Mouse (Mus musculus) CH12.LX (cell line): Measurements from ENCODE around the gene Jmjd1c. TPM values are rescaled to one million over a fixed set of nuclear protein-coding genes. Genes with fewer than 3 reads are reported as not detected.

Experiments
- DNase-seq: peaks from one replicate; pipeline ENCODE4 v3.0.0-alpha.2; 2013; ENCODE audit errors: extremely low read depth
- H3K27ac ChIP-seq: 2 replicates; pipeline ENCODE4 v1.5.1; 2012; ENCODE audit warnings: low read depth, mild to moderate bottlenecking, control low read depth, moderate library complexity; ENCODE audit not compliant: insufficient read depth
- H3K27me3 ChIP-seq: replicated peaks from 2 replicates; pipeline ENCODE3; 2012; ENCODE audit warnings: inconsistent platforms
- H3K36me3 ChIP-seq, 2 experiments: replicated peaks in 1 of 2; 2 replicates each; pipeline versions ENCODE3 to v1.6.1; 2012; ENCODE audit warnings: inconsistent platforms in 1 of 2, low read length in 1 of 2, mild to moderate bottlenecking in 1 of 2, mixed read lengths in 1 of 2, moderate library complexity in 1 of 2; ENCODE audit not compliant: control insufficient read depth in 1 of 2, insufficient read depth in 1 of 2
- H3K4me1 ChIP-seq, 2 experiments: 2 replicates each; pipeline ENCODE4 v1.6.1; 2012; ENCODE audit warnings: inconsistent platforms in 1 of 2, moderate library complexity in 1 of 2; ENCODE audit not compliant: insufficient read depth in 2 of 2, control insufficient read depth in 1 of 2
- H3K4me2 ChIP-seq: 2 replicates; pipeline ENCODE4 v1.6.1; 2012; ENCODE audit warnings: low read depth, mild to moderate bottlenecking, control low read depth; ENCODE audit not compliant: poor library complexity, insufficient read depth, severe bottlenecking
- H3K4me3 ChIP-seq, 3 experiments: fragments of 150-350 bp in 1 of 3; sonication (generic) in 1 of 3; replicated peaks in 1 of 3; 2 replicates each; pipeline versions ENCODE3 to v1.5.1; 2011 to 2012; ENCODE audit warnings: low read depth in 2 of 3, low read length in 2 of 3, mild to moderate bottlenecking in 2 of 3, moderate library complexity in 2 of 3, control low read depth in 1 of 3, improper control_type of control experiment in 1 of 3, inconsistent platforms in 1 of 3, mixed read lengths in 1 of 3; ENCODE audit not compliant: poor library complexity in 1 of 3
- H3K79me2 ChIP-seq: replicated peaks from 2 replicates; pipeline ENCODE4 v1.6.1; 2012; ENCODE audit warnings: mild to moderate bottlenecking, moderate library complexity; ENCODE audit not compliant: control insufficient read depth, poor library complexity, insufficient read depth, severe bottlenecking; ENCODE audit errors: extremely low read depth
- H3K9ac ChIP-seq: 2 replicates; pipeline ENCODE4 v1.6.1; 2012; ENCODE audit warnings: low read depth, mild to moderate bottlenecking, control low read depth, moderate library complexity; ENCODE audit not compliant: insufficient read depth
- H3K9me3 ChIP-seq: replicated peaks from 2 replicates; pipeline ENCODE3; 2012; ENCODE audit warnings: low read length, inconsistent platforms, mixed read lengths
- ELF1 ChIP-seq: IDR thresholded peaks from 2 replicates; pipeline ENCODE4 v1.6.1; 2014; ENCODE audit warnings: low read depth, mild to moderate bottlenecking, inconsistent platforms, low read length, improper control_type of control experiment
- GABPA ChIP-seq: IDR thresholded peaks from 2 replicates; pipeline ENCODE4 v1.6.1; 2012; ENCODE audit warnings: low read depth, low read length, improper control_type of control experiment, inconsistent platforms; ENCODE audit not compliant: insufficient replicate concordance
- MAFK ChIP-seq: IDR thresholded peaks from 2 replicates; pipeline ENCODE4 v1.6.1; 2011; ENCODE audit warnings: low read length, improper control_type of control experiment; ENCODE audit not compliant: insufficient replicate concordance
- MAX ChIP-seq: IDR thresholded peaks from 2 replicates; pipeline ENCODE4 v1.6.1; 2011; ENCODE audit warnings: low read length, improper control_type of control experiment
- MEF2A ChIP-seq: IDR thresholded peaks from 2 replicates; pipeline ENCODE4 v1.6.1; 2014; ENCODE audit warnings: low read depth, mild to moderate bottlenecking, inconsistent platforms, low read length, improper control_type of control experiment, borderline replicate concordance
- MYC ChIP-seq: IDR thresholded peaks from 2 replicates; pipeline ENCODE4 v1.6.1; 2011; ENCODE audit warnings: low read depth, mild to moderate bottlenecking, improper control_type of control experiment, low read length
- POLR2A ChIP-seq: IDR thresholded peaks from 2 replicates; pipeline ENCODE4 v1.6.1; 2011; ENCODE audit warnings: low read depth, mild to moderate bottlenecking, improper control_type of control experiment, low read length
- RAD21 ChIP-seq: IDR thresholded peaks from 2 replicates; pipeline ENCODE4 v1.6.1; 2011; ENCODE audit warnings: low read depth, mild to moderate bottlenecking, low read length, improper control_type of control experiment, moderate library complexity
- ZC3H11A ChIP-seq: IDR thresholded peaks from 2 replicates; pipeline ENCODE4 v1.6.1; 2012; ENCODE audit warnings: low read depth, mild to moderate bottlenecking, inconsistent platforms, low read length, improper control_type of control experiment
- ZKSCAN1 ChIP-seq: IDR thresholded peaks from 2 replicates; pipeline ENCODE4 v1.6.1; 2012; ENCODE audit warnings: low read depth, inconsistent platforms, low read length, improper control_type of control experiment, borderline replicate concordance
- dilution Hi-C: fragments of 300-500 bp; cut with MboI; formaldehyde crosslinking; loops from 2 replicates; pipeline ENCODE4 v1.14.3; 2020; ENCODE audit warnings: low sequenced_read_pairs; ENCODE audit not compliant: extremely low pct_unique_long_range_greater_than_20kb, extremely low pct_ligation_motif_present
- in situ Hi-C: fragments of 300-500 bp; cut with MboI; formaldehyde crosslinking; loops from 3 replicates; pipeline ENCODE4 v1.14.3; 2019; ENCODE audit warnings: low sequenced_read_pairs, low pct_ligation_motif_present, low pct_unique_long_range_greater_than_20kb, mixed read lengths
- polyA plus RNA-seq: library from polyadenylated mRNA; unstranded; fragments of >175 nt; gene quantifications from 2 replicates; pipeline ENCODE4 v1.2.1, GENCODE M21; 2012; ENCODE audit warnings: low read depth; ENCODE audit not compliant: insufficient read length
- total RNA-seq, 2 experiments: library from RNA; depleted of rRNA; stranded (reverse); fragments of 300-350 nt in 1 of 2; fragments of >200 nt in 1 of 2; gene quantifications; 2 replicates each; pipeline ENCODE4 v1.2.3; 2012 to 2014

The Jmjd1c gene
- total and polyA plus RNA-seq, 3 experiments, result 41.2 to 50.1 (median 41.6) TPM

DNA sequence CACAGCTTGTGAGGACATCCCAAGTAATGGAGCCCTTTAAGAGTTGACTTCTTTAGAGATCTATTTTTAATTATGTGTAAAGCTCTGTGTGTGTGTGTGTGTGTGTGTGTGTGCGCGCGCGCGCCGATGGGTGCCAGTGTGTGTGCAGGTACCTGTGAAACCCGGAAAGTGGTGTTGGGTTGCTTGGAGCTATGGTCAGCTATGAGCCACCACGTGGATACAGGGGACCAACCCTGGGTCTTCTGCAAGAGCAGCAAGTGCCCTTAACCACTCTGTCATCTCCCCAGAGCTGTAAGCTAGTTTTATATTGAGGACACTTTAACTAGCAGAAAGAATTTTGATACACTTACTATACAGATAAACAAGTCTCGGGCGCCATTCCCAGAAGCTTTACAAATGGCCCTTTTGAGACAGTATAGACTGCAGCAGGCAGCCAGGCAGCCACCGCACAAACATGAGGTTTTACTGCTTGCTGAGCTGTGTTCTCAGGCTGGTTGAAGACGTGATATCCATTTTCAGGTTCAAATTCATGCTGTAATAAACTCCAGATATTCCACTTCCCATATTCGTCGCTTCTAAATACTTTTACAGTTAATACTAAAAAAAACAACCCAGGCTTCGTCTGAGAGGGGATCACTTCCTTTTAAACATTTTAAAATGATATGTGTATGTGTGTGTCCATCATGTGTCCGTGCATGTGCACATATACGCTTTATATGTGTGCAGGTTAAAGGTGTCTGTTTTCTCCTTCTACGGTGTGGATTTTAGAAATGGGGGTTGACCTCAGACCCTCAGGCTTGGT, 14.5 kb upstream of the Jmjd1c start:
- TF ChIP-seq RAD21 (no peak), ZC3H11A (no peak)
- in situ Hi-C loops, result loop anchor here (25.0 kb wide), 1 partner anchor 169 kb away; no protein-coding TSS in a partner anchor

DNA sequence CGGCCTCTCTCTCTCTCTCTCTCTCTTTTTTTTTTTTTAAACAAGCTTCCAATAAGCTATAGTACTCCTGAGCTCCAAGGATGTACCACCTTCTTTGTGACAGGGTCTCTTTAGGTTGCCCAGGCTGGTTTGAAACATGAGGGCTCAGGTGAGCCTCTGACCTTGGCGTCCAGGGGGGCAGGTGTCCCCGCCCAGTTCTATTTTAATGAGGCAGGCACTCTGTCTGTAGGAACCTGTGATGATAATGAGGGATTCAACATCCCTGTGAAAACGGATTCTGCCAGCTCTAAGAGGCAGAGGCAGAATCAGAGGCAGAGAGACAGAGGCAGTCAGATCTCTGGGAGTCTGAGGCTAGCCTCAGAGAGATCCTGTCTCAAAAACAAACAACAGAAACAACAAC, 13.4 kb upstream of the Jmjd1c start:
- Histone ChIP-seq H3K36me3 (peaks cover 6 to 27% of the 10 kb centered on the region in 2 experiments), H3K4me2 (no peak overlapping the region), H3K27ac (no peak overlapping the region), H3K4me1 (peaks cover 16 to 46% of the 10 kb centered on the region in 2 experiments; a peak in 3 of 4 replicates), H3K9me3 (no peaks in the 10 kb centered on the region), H3K9ac (no peak overlapping the region), H3K79me2 (peaks cover 56% of the 10 kb centered on the region), H3K27me3 (no peaks in the 10 kb centered on the region), H3K4me3 (no peak overlapping the region)
- dilution Hi-C loops (no loop called here), in situ Hi-C loops (loop anchor here (25.0 kb wide), 1 partner anchor 170 kb away; no protein-coding TSS in a partner anchor)
- TF ChIP-seq MEF2A, result no peak
- no peak for TF ChIP-seq ZKSCAN1
- TF ChIP-seq MAX, result no peak
- no peak for TF ChIP-seq ELF1
- TF ChIP-seq MYC, result no peak
- no peak for TF ChIP-seq MAFK
- TF ChIP-seq POLR2A, result no peak
- DNase-seq, result no peak

More for the DNA sequence above, 14.5 kb upstream of the Jmjd1c start:
- no peaks in the 10 kb centered on the region for H3K27me3 ChIP-seq
- H3K9me3 ChIP-seq, result no peaks in the 10 kb centered on the region
- peaks cover 19 to 57% of the 10 kb centered on the region in 2 experiments for H3K4me1 ChIP-seq
- H3K36me3 ChIP-seq, result peaks cover 4 to 17% of the 10 kb centered on the region in 2 experiments
- no peak overlapping the region for H3K27ac ChIP-seq
- dilution Hi-C loops, result no loop called here
- no peak overlapping the region for H3K4me2 ChIP-seq
- DNase-seq, result no peak
- H3K9ac ChIP-seq, result no peak overlapping the region
- H3K79me2 ChIP-seq, result peaks cover 63% of the 10 kb centered on the region
- H3K4me3 ChIP-seq, result no peak overlapping the region

DNA sequence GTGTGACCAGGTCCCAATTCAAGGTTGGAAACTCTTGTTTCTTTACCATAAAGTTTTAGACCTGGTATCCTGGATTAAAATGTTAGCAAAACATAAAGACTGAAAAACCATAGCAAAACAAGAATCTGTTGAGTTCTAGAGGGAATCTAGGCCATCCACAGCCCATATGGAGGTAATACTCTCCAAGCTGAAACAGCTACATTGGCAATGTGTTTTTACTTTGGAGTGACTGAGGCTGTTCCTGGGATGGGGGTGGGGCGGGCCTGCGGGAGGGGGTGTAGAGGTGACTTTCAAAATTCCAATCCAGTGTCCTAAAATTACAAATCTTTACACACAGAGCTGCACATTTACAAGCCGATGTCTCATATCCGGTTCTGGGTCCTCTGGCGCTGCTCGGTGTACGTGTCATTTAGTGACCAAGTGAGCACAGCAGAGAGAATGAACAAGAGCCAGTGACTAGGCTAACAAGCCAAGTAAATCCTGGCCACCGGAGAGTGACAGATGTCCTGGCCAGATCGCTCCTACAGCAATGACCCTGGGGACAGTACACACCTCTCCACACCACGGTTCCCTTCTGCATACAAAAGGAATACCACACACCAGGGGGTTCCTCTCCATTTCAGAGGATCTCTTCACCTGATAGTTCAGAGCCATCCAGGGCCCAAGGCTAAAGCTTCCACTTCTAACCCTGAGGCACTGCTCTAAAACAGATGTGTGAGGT, 12.3 kb upstream of the Jmjd1c start:
- peaks cover 9 to 33% of the 10 kb centered on the region in 2 experiments for H3K36me3 ChIP-seq
- no peak overlapping the region for H3K27ac ChIP-seq
- no peak for DNase-seq
- H3K27me3 ChIP-seq, result no peaks in the 10 kb centered on the region
- dilution Hi-C loops (no loop called here), in situ Hi-C loops (loop anchor here (25.0 kb wide), 1 partner anchor 171 kb away; no protein-coding TSS in a partner anchor)
- no peak overlapping the region for H3K9ac ChIP-seq
- no peak overlapping the region for H3K4me3 ChIP-seq
- no peak for TF ChIP-seq GABPA
- H3K79me2 ChIP-seq, result peaks cover 60% of the 10 kb centered on the region
- no peak overlapping the region for H3K4me2 ChIP-seq
- peaks cover 6% of the 10 kb centered on the region for H3K9me3 ChIP-seq
- peaks cover 14 to 35% of the 10 kb centered on the region in 2 experiments; a peak in 3 of 4 replicates for H3K4me1 ChIP-seq
